Mouse (Mus musculus): ENCODE measurements at regions not wholly inside any gene's neighbourhood (a gene's known extent, or its start where the extent isn't known, plus 50 kb on each side); places are given as distances from the start of the nearest gene placed in this dataset.

DNA sequence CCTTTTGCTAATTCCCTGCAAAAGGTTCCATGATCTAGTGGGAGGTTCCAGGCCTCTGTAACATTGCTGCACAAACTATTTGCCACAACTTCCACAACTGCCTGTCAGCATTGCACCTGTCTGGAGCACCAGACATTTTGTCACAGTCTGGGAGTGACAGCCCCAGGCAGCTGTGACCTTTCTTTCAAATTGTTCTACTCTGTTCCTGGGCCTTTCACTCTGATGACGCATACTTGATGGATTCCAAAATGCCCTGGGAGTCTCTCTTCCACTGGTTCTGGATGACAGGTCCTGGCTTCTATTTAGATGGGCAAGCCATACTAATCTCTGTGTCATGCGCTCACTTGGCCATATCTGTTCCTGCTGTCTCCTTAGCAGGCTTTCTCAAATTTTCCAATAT is 382.7 kb downstream of the Eipr1 start:
- H3K27me3 ChIP-seq = no peaks in the 10 kb centered on the region
- 80% methylated on average over 2 of the region's 2 CpGs for WGBS
- H3K36me3 ChIP-seq = no peaks in the 10 kb centered on the region
- H3K9me3 ChIP-seq = no peaks in the 10 kb centered on the region
- no peak for ATAC-seq (ENCODE audit: low FRiP score, low read depth)
- H3K4me2 ChIP-seq (replicated peaks) = no peak overlapping the region
- H3K4me1 ChIP-seq = peaks cover 16% of the 10 kb centered on the region
- H3K4me3 ChIP-seq = no peak overlapping the region
- H3K9ac ChIP-seq (replicated peaks) = no peak overlapping the region
- no peak overlapping the region for H3K27ac ChIP-seq (replicated peaks)

DNA sequence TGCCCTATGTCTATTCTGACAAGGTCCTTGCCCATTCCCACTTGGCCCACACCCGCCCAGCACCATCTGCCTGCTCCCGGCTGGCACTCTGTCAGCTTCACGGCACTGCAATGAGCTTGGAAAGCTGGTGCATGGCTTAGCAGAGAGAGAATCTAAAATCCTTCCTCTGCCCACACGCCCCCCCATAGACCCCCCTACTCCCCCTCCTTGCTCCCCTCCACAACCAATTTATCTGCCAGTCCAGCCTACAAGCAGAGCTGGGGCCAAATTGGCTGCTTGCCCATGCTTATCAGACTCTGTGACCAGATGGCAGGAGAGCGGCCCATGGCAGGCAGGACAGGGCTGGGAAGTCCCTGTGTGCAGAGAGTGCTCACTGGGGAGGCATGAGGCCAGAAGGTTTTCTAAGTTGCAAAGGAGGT is 385.3 kb downstream of the Eipr1 start:
- H3K27me3 ChIP-seq = no peaks in the 10 kb centered on the region
- peaks cover 30% of the 10 kb centered on the region for H3K4me1 ChIP-seq
- peak; percentile 80 for ATAC-seq (ENCODE audit: low FRiP score, low read depth)
- no peak overlapping the region for H3K4me2 ChIP-seq (replicated peaks)
- H3K9ac ChIP-seq (replicated peaks) = 0 out of 2 replicates have a peak overlapping the region, but pooled peaks have one; percentile 25
- H3K9me3 ChIP-seq = no peaks in the 10 kb centered on the region
- H3K36me3 ChIP-seq = no peaks in the 10 kb centered on the region
- H3K27ac ChIP-seq (replicated peaks) = peak overlapping the region; percentile 58
- no peak overlapping the region for H3K4me3 ChIP-seq
- 71% methylated on average over 5 of the region's 5 CpGs for WGBS

DNA sequence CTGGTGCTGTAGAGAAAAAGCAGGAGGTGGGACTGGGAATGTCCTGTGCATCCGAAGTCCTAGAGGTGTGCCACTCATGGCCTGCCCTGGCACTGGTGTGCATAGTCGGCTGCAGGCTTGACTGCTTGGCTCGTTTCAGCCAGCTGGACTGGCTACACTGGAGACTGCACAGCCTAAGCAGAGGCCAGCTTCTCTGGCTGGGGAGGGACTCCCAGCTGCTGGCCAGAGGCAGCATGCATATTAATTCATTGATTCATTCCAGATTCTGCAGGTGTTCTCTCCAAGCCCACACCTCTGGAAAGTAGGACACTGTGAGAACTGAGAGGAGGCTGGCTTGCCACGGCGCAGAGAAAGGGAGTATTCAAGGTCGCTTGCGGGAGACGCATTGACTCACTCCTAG is 385.9 kb downstream of the Eipr1 start:
- Histone ChIP-seq H3K4me3 (no peak overlapping the region), H3K27me3 (no peaks in the 10 kb centered on the region), H3K9ac (replicated peaks) (no peak overlapping the region), H3K4me1 (peaks cover 30% of the 10 kb centered on the region), H3K4me2 (replicated peaks) (no peak overlapping the region), H3K27ac (replicated peaks) (peak overlapping the region; percentile 58), H3K36me3 (no peaks in the 10 kb centered on the region), H3K9me3 (no peaks in the 10 kb centered on the region)
- ATAC-seq (ENCODE audit: low FRiP score, low read depth) = peak; percentile 32; the same call in 1 of the 2 replicates
- 84% methylated on average over 8 of the region's 8 CpGs for WGBS

DNA sequence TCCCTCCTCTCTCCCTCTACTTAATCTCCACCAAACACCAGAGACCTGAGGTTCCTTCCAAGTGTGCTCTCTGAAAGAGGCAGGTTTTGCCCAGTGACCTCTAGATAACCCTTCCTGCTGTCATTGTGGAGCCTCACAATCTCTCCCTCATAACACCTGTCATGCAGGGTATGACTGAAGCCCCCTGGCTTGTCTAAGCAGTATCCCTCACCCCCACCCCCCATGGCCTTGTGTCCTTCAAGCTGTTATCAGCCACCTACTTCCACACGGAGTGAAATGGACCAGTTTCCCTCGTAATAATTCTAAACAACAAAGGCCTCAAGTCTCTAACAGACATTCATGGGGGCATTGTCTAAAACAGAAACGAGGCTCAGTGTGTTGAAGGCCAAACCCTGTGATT is 387.6 kb upstream of the Myt1l start:
- 48% methylated on average over 3 of the region's 3 CpGs for WGBS
- H3K9ac ChIP-seq (replicated peaks) = no peak overlapping the region
- no peak for ATAC-seq (ENCODE audit: low FRiP score, low read depth)
- no peaks in the 10 kb centered on the region for H3K9me3 ChIP-seq
- peaks cover 30% of the 10 kb centered on the region for H3K4me1 ChIP-seq
- no peak overlapping the region for H3K4me3 ChIP-seq
- H3K27ac ChIP-seq (replicated peaks) = peak overlapping the region; percentile 68; the same call in 1 of the 2 replicates
- no peaks in the 10 kb centered on the region for H3K36me3 ChIP-seq
- H3K4me2 ChIP-seq (replicated peaks) = no peak overlapping the region
- no peaks in the 10 kb centered on the region for H3K27me3 ChIP-seq

DNA sequence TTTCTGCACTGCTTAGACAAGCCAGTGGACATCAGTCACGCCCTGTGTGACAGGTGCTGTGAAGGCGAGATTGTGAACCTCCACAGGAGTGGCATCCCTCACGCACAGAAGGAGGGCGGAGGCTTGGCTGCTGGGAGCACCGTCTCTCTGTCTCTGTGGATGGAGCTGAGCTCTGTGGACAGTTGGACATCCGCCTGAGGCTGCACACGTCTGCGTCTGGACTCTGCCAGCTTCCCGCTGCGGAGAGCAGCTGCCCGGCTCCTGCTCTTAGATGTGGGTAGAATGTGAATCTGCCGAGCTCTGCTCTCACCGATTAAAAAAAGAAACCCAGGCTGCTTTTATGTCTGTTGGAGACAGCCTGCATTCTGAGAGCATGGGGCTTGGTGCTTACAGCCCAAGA is 387.1 kb upstream of the Myt1l start:
- H3K27me3 ChIP-seq = no peaks in the 10 kb centered on the region
- H3K4me3 ChIP-seq = no peak overlapping the region
- H3K9ac ChIP-seq (replicated peaks) = 0 out of 2 replicates have a peak overlapping the region, but pooled peaks have one; percentile 0
- no peaks in the 10 kb centered on the region for H3K9me3 ChIP-seq
- peaks cover 30% of the 10 kb centered on the region for H3K4me1 ChIP-seq
- peak; percentile 57 for ATAC-seq (ENCODE audit: low FRiP score, low read depth)
- peak overlapping the region; percentile 68 for H3K27ac ChIP-seq (replicated peaks)
- no peaks in the 10 kb centered on the region for H3K36me3 ChIP-seq
- H3K4me2 ChIP-seq (replicated peaks) = no peak overlapping the region
- 43% methylated on average over 13 of the region's 13 CpGs for WGBS

DNA sequence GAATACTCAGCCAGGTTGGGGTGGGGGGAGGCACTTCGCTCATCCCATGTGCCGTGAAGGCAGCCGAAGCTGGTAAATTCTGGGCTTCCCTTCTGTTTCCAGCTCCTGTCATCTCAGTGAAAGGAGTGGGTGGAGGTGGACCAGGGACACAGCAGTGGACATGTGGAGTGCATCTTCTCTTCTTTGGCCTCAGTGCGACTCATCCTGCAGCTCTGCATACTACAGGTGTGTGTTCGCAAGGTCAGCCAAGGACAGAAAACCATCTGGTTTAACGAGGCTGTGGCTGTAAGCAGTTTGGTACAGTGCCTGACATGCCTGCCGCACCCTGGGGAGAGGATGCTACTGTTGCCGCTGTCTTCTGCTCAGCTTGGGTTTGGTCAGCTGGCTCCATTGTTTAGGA is 386.3 kb upstream of the Myt1l start:
- peaks cover 23% of the 10 kb centered on the region for H3K4me1 ChIP-seq
- peak overlapping the region; percentile 68 for H3K27ac ChIP-seq (replicated peaks)
- H3K27me3 ChIP-seq = no peaks in the 10 kb centered on the region
- no peak for ATAC-seq (ENCODE audit: low FRiP score, low read depth)
- H3K4me3 ChIP-seq = no peak overlapping the region
- H3K9ac ChIP-seq (replicated peaks) = no peak overlapping the region
- H3K36me3 ChIP-seq = no peaks in the 10 kb centered on the region
- no peaks in the 10 kb centered on the region for H3K9me3 ChIP-seq
- no peak overlapping the region for H3K4me2 ChIP-seq (replicated peaks)
- WGBS = 83% methylated on average over 8 of the region's 8 CpGs

DNA sequence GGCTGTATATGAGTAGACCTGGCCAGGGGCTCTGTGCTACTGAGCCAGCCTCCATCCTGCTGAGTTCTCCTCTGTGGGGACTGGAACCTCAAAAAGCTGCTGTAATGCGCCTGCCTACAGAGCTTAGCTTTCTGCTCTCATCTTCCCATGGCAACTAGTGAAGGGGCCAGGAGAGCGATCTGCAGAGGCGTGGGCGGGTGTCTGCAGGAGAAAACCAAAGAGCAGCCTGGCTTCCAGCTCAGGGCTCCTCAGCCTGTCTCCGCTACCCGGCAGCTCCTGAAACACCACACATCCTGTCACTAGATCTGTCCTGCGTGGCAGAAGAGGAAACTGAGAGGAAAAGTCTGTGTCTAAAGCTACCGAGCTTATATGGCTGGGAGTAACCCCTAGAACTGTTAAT is 384.9 kb upstream of the Myt1l start:
- Histone ChIP-seq H3K4me1 (peaks cover 14% of the 10 kb centered on the region), H3K27me3 (no peaks in the 10 kb centered on the region), H3K36me3 (no peaks in the 10 kb centered on the region), H3K4me2 (replicated peaks) (no peak overlapping the region), H3K9me3 (no peaks in the 10 kb centered on the region), H3K4me3 (no peak overlapping the region), H3K27ac (replicated peaks) (no peak overlapping the region), H3K9ac (replicated peaks) (no peak overlapping the region)
- no peak for ATAC-seq (ENCODE audit: low FRiP score, low read depth)
- WGBS = 70% methylated on average over 8 of the region's 8 CpGs

DNA sequence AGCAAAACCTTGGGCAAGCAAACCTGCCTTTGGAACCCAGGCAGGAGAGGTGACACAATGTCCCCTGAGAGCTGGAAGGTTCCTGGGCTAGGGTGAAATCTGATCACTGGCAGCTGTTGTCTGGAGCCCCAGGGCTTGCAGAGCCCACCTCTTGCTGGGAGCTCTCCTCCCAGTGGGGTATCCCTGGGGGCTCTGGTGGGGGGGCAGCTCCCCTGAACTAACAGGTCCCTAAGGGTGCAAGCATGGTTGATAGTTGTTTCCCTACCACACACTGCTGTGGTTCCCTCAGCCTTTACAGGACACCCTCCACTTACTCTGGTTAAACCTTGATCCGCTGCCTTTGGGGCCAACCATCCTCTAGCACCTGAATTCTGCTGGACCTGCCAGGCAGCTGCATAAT is 367.3 kb upstream of the Myt1l start:
- no peak overlapping the region for H3K27ac ChIP-seq (replicated peaks)
- H3K9me3 ChIP-seq = no peaks in the 10 kb centered on the region
- no peaks in the 10 kb centered on the region for H3K4me1 ChIP-seq
- WGBS = 79% methylated on average over 1 of the region's 1 CpGs
- no peak overlapping the region for H3K4me2 ChIP-seq (replicated peaks)
- no peaks in the 10 kb centered on the region for H3K27me3 ChIP-seq
- no peak for ATAC-seq (ENCODE audit: low FRiP score, low read depth)
- no peak overlapping the region for H3K4me3 ChIP-seq
- no peak overlapping the region for H3K9ac ChIP-seq (replicated peaks)
- no peaks in the 10 kb centered on the region for H3K36me3 ChIP-seq

DNA sequence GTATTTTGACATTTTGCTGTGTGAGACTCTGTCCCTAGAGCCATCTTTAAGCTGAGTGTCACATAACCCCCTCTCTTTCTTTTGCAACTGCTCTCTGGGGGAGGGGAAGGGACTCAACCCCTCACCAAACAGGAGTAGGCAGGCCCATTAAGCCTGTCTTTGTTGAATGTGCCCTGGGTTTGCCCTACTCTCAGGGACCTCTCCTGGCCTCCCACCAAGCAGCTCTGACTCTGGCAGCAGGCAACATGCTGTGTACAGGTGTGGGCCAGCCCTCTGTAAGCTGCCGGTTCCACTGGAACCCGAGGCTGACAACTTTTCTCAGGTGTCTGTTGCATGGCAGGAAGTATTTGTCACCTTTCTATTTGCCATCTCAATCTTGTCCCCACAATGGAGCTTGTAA is 366.6 kb upstream of the Myt1l start:
- Histone ChIP-seq H3K27me3 (no peaks in the 10 kb centered on the region), H3K4me1 (no peaks in the 10 kb centered on the region), H3K36me3 (no peaks in the 10 kb centered on the region), H3K27ac (replicated peaks) (no peak overlapping the region), H3K9ac (replicated peaks) (no peak overlapping the region), H3K4me3 (no peak overlapping the region), H3K9me3 (no peaks in the 10 kb centered on the region), H3K4me2 (replicated peaks) (no peak overlapping the region)
- ATAC-seq (ENCODE audit: low FRiP score, low read depth) = no peak
- 12% methylated on average over 2 of the region's 2 CpGs for WGBS

DNA sequence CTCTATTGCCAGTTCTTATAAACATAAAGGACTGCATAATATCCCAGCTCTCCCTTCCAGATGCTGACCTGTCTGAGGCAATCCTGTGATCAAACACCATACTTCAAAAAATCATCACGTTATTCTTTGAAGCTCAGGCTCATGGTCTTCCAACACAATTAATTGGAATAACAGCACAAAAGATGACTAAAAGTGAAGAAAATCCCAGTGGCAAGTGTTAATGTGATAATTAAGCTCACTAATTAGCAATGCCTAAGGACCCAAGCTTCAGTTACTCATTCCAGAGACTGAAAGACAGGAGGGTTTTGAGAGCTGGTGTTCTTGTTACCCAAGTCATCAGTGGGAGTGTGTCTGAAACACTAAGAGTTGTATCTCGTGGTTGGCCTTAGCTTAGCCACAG is 363.5 kb upstream of the Myt1l start:
- no peak for ATAC-seq (ENCODE audit: low FRiP score, low read depth)
- Histone ChIP-seq H3K36me3 (no peaks in the 10 kb centered on the region), H3K27me3 (no peaks in the 10 kb centered on the region), H3K9ac (replicated peaks) (no peak overlapping the region), H3K9me3 (no peaks in the 10 kb centered on the region), H3K4me2 (replicated peaks) (no peak overlapping the region), H3K27ac (replicated peaks) (no peak overlapping the region), H3K4me3 (no peak overlapping the region), H3K4me1 (no peaks in the 10 kb centered on the region)
- 83% methylated on average over 2 of the region's 2 CpGs for WGBS

DNA sequence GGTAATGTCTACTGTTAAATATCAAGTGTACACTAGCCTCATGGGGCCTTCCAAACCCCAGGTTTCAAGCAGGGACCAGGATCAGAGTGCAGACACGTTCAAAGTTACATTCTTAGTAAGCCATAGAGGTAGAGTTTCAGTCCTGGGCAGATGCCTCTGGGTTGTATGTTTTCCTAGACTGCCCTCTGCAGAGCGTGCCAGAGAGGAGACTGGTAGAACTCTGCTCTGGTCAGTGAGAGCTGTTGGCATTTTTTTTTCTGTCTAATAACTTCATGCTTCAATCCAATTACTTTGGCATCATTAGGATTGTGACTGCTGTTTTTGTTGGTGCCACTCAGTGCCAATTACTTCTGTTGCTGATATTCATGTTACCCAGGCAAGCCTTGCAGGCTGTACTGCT is 361.9 kb upstream of the Myt1l start:
- no peaks in the 10 kb centered on the region for H3K4me1 ChIP-seq
- H3K36me3 ChIP-seq = no peaks in the 10 kb centered on the region
- ATAC-seq (ENCODE audit: low FRiP score, low read depth) = no peak
- no peak overlapping the region for H3K27ac ChIP-seq (replicated peaks)
- H3K9ac ChIP-seq (replicated peaks) = no peak overlapping the region
- H3K4me2 ChIP-seq (replicated peaks) = no peak overlapping the region
- no peak overlapping the region for H3K4me3 ChIP-seq
- no peaks in the 10 kb centered on the region for H3K27me3 ChIP-seq
- 60% methylated on average over 2 of the region's 2 CpGs for WGBS
- no peaks in the 10 kb centered on the region for H3K9me3 ChIP-seq

DNA sequence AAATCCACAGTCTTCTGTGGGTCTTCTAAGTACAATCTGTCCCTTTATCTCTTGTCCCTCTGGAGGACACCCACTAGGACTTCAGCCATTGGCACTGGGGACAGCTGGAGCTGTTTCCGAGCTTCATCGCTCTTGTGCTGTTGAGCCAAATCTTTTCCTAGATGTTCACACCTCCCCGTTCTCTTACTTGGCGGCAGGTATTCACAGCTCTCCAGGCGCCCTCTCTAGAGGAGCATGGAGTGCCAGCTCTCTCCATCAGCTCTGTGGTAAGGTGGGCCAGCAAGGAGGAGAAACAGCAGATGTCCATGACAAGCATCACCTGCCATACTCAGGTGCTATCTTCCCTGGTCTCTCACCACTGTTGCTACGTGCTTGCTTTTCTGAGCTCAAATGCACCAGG is 360.3 kb upstream of the Myt1l start:
- Histone ChIP-seq H3K27me3 (no peaks in the 10 kb centered on the region), H3K4me1 (no peaks in the 10 kb centered on the region), H3K36me3 (no peaks in the 10 kb centered on the region), H3K4me3 (no peak overlapping the region), H3K27ac (replicated peaks) (no peak overlapping the region), H3K4me2 (replicated peaks) (no peak overlapping the region), H3K9ac (replicated peaks) (no peak overlapping the region), H3K9me3 (no peaks in the 10 kb centered on the region)
- no peak for ATAC-seq (ENCODE audit: low FRiP score, low read depth)
- WGBS = 86% methylated on average over 6 of the region's 6 CpGs

DNA sequence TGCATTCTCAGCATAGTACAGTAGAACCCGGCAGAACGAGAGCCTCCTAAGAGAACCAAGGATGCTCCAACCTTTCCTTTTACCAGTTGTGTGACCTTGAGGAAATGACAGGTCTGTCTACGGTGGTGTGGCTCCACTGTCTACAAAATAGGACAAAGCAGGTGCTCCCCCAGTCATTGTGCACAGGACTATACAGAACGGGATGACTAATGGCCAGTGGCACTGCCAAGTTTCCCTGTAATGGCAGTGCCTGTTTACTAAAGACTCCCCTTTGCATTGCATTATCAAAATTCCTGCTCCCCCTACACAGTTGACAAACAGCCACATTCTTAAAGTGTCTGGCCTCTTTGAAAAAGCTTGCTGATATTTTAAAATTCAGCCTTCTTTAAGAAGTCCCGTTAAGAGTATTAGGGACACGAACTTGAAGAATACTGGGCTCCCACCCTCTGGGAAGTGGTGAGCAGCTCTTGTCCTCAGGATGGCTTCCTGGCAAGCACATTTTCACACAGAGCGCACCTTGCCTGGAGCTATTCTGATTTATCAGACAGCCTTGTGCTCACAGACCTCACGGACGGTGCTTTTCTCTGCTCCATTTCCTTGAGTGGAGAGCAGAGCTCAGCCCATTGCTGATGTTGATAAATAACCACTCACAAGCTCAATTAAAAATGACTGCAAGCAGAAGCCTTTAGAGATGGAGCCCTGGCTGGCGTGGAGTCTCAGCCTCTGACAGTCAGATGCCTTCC is 352.3 kb upstream of the Myt1l start:
- 87% methylated on average over 10 of the region's 10 CpGs for WGBS
- H3K4me1 ChIP-seq = peaks cover 4% of the 10 kb centered on the region; the same call in 1 of the 2 replicates
- no peaks in the 10 kb centered on the region for H3K36me3 ChIP-seq
- H3K4me3 ChIP-seq = no peak overlapping the region
- no peak overlapping the region for H3K9ac ChIP-seq (replicated peaks)
- H3K27ac ChIP-seq (replicated peaks) = no peak overlapping the region
- no peaks in the 10 kb centered on the region for H3K9me3 ChIP-seq
- H3K27me3 ChIP-seq = no peaks in the 10 kb centered on the region
- H3K4me2 ChIP-seq (replicated peaks) = no peak overlapping the region
- no peak for ATAC-seq (ENCODE audit: low FRiP score, low read depth)
